Comparison of ENCODE assay signal across 14 mouse cellular contexts in the genomic region with DNA sequence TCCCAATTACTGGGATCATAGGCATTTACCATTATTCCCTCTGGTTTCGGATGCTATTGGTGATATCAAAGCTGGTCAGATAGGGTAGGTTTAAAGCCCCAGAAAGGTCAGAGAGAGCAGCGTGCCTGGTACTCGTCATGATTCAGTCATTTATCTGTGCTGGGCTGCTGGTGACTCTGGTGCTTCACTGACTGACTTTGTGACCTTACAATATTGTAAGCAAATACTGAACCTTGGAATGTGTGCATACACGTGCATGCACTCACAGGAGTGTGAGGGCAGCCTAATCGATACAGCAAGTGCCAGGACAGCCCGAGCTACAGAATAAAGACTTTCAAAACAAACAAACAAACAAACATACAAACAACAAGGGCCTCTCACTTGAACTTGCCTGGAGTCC. TPM values are rescaled to one million over a fixed set of nuclear protein-coding genes. Genes with fewer than 3 reads are reported as not detected.
DNase-seq lines count a peak whose midpoint lies in the region; ATAC-seq and TF ChIP-seq lines count a peak whose summit lies in the region.
"Had no signal": no experiment of that assay in that cellular context is flagged by ENCODE, and none has a peak within 500 bp of the region (broad histone marks: within the 10 kb centered on the region; RNA-seq: fewer than 3 reads in every experiment).

No protein-coding gene starts in this region.

- TF ChIP-seq POLR2A in heart, adult 2 months (IDR thresholded peaks at IDR 0.05; ENCODE audit: insufficient read depth, low read depth, low read length): no peak

- H3K36me3 ChIP-seq in heart, embryonic 12.5 days: peaks cover 15% of the 10 kb centered on the region
- no peaks in the 10 kb centered on the region for H3K36me3 ChIP-seq in heart, adult 2 months (ENCODE audit: control insufficient read depth, insufficient read depth, low read length)
- H3K36me3 ChIP-seq in lung, embryonic 16.5 days (ENCODE audit: control insufficient read depth, insufficient read depth, low read length): peaks cover 9% of the 10 kb centered on the region
- peaks cover 15% of the 10 kb centered on the region for H3K36me3 ChIP-seq in embryonic facial prominence, embryonic 13.5 days
- peaks cover 25% of the 10 kb centered on the region for H3K36me3 ChIP-seq in liver, embryonic 14.5 days (replicated peaks; ENCODE audit: control insufficient read depth, insufficient read depth, low read depth)

- no peaks in the 10 kb centered on the region for H3K79me2 ChIP-seq in heart, adult 2 months (replicated peaks; ENCODE audit: control insufficient read depth, insufficient read depth, low read length)

- no peak for ATAC-seq in heart, embryonic 12.5 days (ENCODE audit: insufficient number of reproducible peaks, low FRiP score)
- no peak for ATAC-seq in lung, embryonic 16.5 days (ENCODE audit: low read depth)
- ATAC-seq in embryonic facial prominence, embryonic 13.5 days (ENCODE audit: insufficient number of reproducible peaks, insufficient read depth, low FRiP score, low TSS enrichment, low read depth): no peak
- no peak for ATAC-seq in liver, embryonic 14.5 days (ENCODE audit: insufficient read depth)

- no peak for TF ChIP-seq CTCF in heart, adult 2 months (IDR thresholded peaks at IDR 0.05)
- no peak for TF ChIP-seq CTCF in liver, embryonic 14.5 days (IDR thresholded peaks at IDR 0.05; ENCODE audit: low read depth)

- peaks cover 28% of the 10 kb centered on the region for H3K4me1 ChIP-seq in heart, embryonic 12.5 days (replicated peaks)
- no peaks in the 10 kb centered on the region for H3K4me1 ChIP-seq in heart, adult 2 months (ENCODE audit: control insufficient read depth, insufficient read depth, low read length)
- H3K4me1 ChIP-seq in lung, embryonic 16.5 days (replicated peaks; ENCODE audit: control insufficient read depth, insufficient read depth, low read length): peaks cover 11% of the 10 kb centered on the region
- H3K4me1 ChIP-seq in embryonic facial prominence, embryonic 13.5 days: peaks cover 14% of the 10 kb centered on the region
- peaks cover 36 to 44% of the 10 kb centered on the region in 2 experiments for H3K4me1 ChIP-seq in liver, embryonic 14.5 days (replicated peaks; ENCODE audit: control insufficient read depth in 2 of 2, insufficient read depth in 2 of 2, low read length in 1 of 2)

- TF ChIP-seq EP300 in heart, adult 2 months (IDR thresholded peaks at IDR 0.05; ENCODE audit: insufficient read depth, low read depth, low read length): no peak
- no peak for TF ChIP-seq EP300 in liver, embryonic 14.5 days (IDR thresholded peaks at IDR 0.05; ENCODE audit: low read depth)

- no peak overlapping the region for H3K4me3 ChIP-seq in heart, embryonic 12.5 days
- no peak overlapping the region for H3K4me3 ChIP-seq in heart, adult 2 months
- no peak overlapping the region for H3K4me3 ChIP-seq in lung, embryonic 16.5 days (ENCODE audit: low read length)
- no peak overlapping the region for H3K4me3 ChIP-seq in embryonic facial prominence, embryonic 13.5 days
- peak overlapping the region in 1 of 2 experiments; percentile 8; a peak in 1 of 4 replicates for H3K4me3 ChIP-seq in liver, embryonic 14.5 days (ENCODE audit: insufficient read depth in 1 of 2, low read depth in 2 of 2, low read length in 2 of 2)

- 60% methylated on average over 6 of the region's 6 CpGs for WGBS in heart, embryonic 12.5 days
- WGBS in heart, adult 2 months: 81% methylated on average over 6 of the region's 6 CpGs
- WGBS in lung, embryonic 16.5 days: 59% methylated on average over 6 of the region's 6 CpGs
- 83% methylated on average over 6 of the region's 6 CpGs for WGBS in embryonic facial prominence, embryonic 13.5 days
- WGBS in liver, embryonic 14.5 days (ENCODE audit: insufficient replicate concordance): 23% methylated on average over 6 of the region's 6 CpGs

- 0 out of 2 replicates have a peak, but pooled peaks cover 5% of the 10 kb centered on the region for H3K27me3 ChIP-seq in heart, embryonic 12.5 days (replicated peaks)
- H3K27me3 ChIP-seq in heart, adult 2 months (ENCODE audit: control insufficient read depth, insufficient read depth, low read length): no peaks in the 10 kb centered on the region; the same call in 1 of the 2 replicates
- no peaks in the 10 kb centered on the region for H3K27me3 ChIP-seq in lung, embryonic 16.5 days (ENCODE audit: control insufficient read depth, insufficient read depth, low read depth, low read length)
- H3K27me3 ChIP-seq in embryonic facial prominence, embryonic 13.5 days: no peaks in the 10 kb centered on the region
- no peaks in the 10 kb centered on the region for H3K27me3 ChIP-seq in liver, embryonic 14.5 days (ENCODE audit: control insufficient read depth, insufficient read depth, low read length)

- H3K9ac ChIP-seq in heart, embryonic 12.5 days: peak overlapping the region; percentile 44
- H3K9ac ChIP-seq in heart, adult 2 months (ENCODE audit: low read depth, low read length): no peak overlapping the region
- peak overlapping the region; percentile 76; the same call in 1 of the 2 replicates for H3K9ac ChIP-seq in lung, embryonic 16.5 days (ENCODE audit: low read length)
- H3K9ac ChIP-seq in embryonic facial prominence, embryonic 13.5 days: no peak overlapping the region
- H3K9ac ChIP-seq in liver, embryonic 14.5 days (replicated peaks): peak overlapping the region; percentile 70

- intact Hi-C loops in heart, adult 2 months (cut with DNase I): loop anchor here (5.0 kb wide), 1 partner anchor 138 kb away; no protein-coding TSS in a partner anchor
- intact Hi-C loops in left cerebral cortex, postnatal 10 days (cut with DNase I): loop anchor here (5.0 kb wide), 1 partner anchor 73 kb away; a partner anchor contains a TSS

- H3K9me3 ChIP-seq in heart, embryonic 12.5 days (replicated peaks): no peaks in the 10 kb centered on the region
- H3K9me3 ChIP-seq in lung, embryonic 16.5 days (ENCODE audit: control insufficient read depth, low read length): no peaks in the 10 kb centered on the region
- no peaks in the 10 kb centered on the region for H3K9me3 ChIP-seq in embryonic facial prominence, embryonic 13.5 days
- H3K9me3 ChIP-seq in liver, embryonic 14.5 days (ENCODE audit: control insufficient read depth, low read length): no peaks in the 10 kb centered on the region

- H3K27ac ChIP-seq in heart, embryonic 12.5 days (ENCODE audit: poor library complexity, severe bottlenecking): peak overlapping the region; percentile 83; the same call in 1 of the 2 replicates
- H3K27ac ChIP-seq in heart, adult 2 months: no peak overlapping the region
- peak overlapping the region; percentile 93; the same call in 1 of the 2 replicates for H3K27ac ChIP-seq in lung, embryonic 16.5 days (ENCODE audit: low read length)
- H3K27ac ChIP-seq in embryonic facial prominence, embryonic 13.5 days: peak overlapping the region; percentile 94; the same call in 1 of the 2 replicates
- H3K27ac ChIP-seq in liver, embryonic 14.5 days: peak overlapping the region; percentile 89

- DNase-seq in heart, adult 2 months: no peak
- DNase-seq in lung, postnatal 10 days: no peak
- DNase-seq in liver, embryonic 14.5 days (ENCODE audit: low read depth in 3 of 3, low spot score in 3 of 3): no peak
- no peak for DNase-seq in cerebellum, adult 9-11 months
- DNase-seq in left cerebral cortex, postnatal 10 days (ENCODE audit: extremely low spot score in 1 of 2, low spot score in 2 of 2): no peak
- DNase-seq: adrenal gland, adult 8-10 months; forebrain, postnatal 0 days; gastrocnemius, postnatal 25 days; kidney, adult 18-20 months; thymus, postnatal 25 days had no signal

- H3K4me2 ChIP-seq in heart, embryonic 12.5 days: peak overlapping the region; percentile 80
- peak overlapping the region; percentile 91; the same call in 1 of the 2 replicates for H3K4me2 ChIP-seq in lung, embryonic 16.5 days (ENCODE audit: low read depth, low read length)
- H3K4me2 ChIP-seq in embryonic facial prominence, embryonic 13.5 days: peak overlapping the region; percentile 92; the same call in 1 of the 2 replicates
- peak overlapping the region; percentile 87 for H3K4me2 ChIP-seq in liver, embryonic 14.5 days (ENCODE audit: low read depth)

RNA-seq across cellular contexts. Expression of a gene that starts 1.7 kb away (rescaled TPM):
- 99.6 and 101 TPM in 2 replicates for polyA plus RNA-seq in heart, embryonic 12.5 days (2016; fragmentation: Nextera tagmentation; extraction: Ambion mirVana)
- total RNA-seq in heart, adult 2 months (2021): 10 to 100 TPM; 41.4 to 44.6 TPM
- 47.5 and 80.4 TPM in 2 replicates for polyA plus RNA-seq in heart, adult 2 months (2012; rRNA removed)
- polyA plus RNA-seq in lung, embryonic 16.5 days (2015; fragmentation: Nextera tagmentation; extraction: Ambion mirVana): 143 and 167 TPM in 2 replicates
- 163 and 172 TPM in 2 replicates for polyA plus RNA-seq in embryonic facial prominence, embryonic 13.5 days (2015; fragmentation: Nextera tagmentation; extraction: Ambion mirVana)
- polyA plus RNA-seq in liver, embryonic 14.5 days (2012; rRNA removed): 111 TPM in 2 replicates
- 211 and 214 TPM in 2 replicates for polyA plus RNA-seq in liver, embryonic 14.5 days (2014; fragmentation: Nextera tagmentation; extraction: Ambion mirVana)
- 10 to 100 TPM; 48.5 to 57.1 TPM for total RNA-seq in left cerebral cortex, postnatal 10 days (2021)

RNA-seq across cellular contexts. Expression of a gene that starts 24.6 kb away (rescaled TPM):
- 0.21 and 0.78 TPM in 2 replicates for polyA plus RNA-seq in heart, embryonic 12.5 days (2016; fragmentation: Nextera tagmentation; extraction: Ambion mirVana)
- total RNA-seq in heart, adult 2 months (2021): not detected
- 0.09 and 0.66 TPM in 2 replicates for polyA plus RNA-seq in heart, adult 2 months (2012; rRNA removed)
- polyA plus RNA-seq in lung, embryonic 16.5 days (2015; fragmentation: Nextera tagmentation; extraction: Ambion mirVana): 1.6 and 2.3 TPM in 2 replicates
- 4.9 and 5.3 TPM in 2 replicates for polyA plus RNA-seq in embryonic facial prominence, embryonic 13.5 days (2015; fragmentation: Nextera tagmentation; extraction: Ambion mirVana)
- polyA plus RNA-seq in liver, embryonic 14.5 days (2012; rRNA removed): 5.4 and 5.5 TPM in 2 replicates
- polyA plus RNA-seq in liver, embryonic 14.5 days (2014; fragmentation: Nextera tagmentation; extraction: Ambion mirVana): 1.1 and 2.4 TPM in 2 replicates
- total RNA-seq in left cerebral cortex, postnatal 10 days (2021): 100 to 1,000 TPM; 148 to 150 TPM
- polyA plus RNA-seq: C2C12 had no signal

RNA-seq across cellular contexts. Expression of a gene that starts 57.7 kb away (rescaled TPM):
- polyA plus RNA-seq in heart, embryonic 12.5 days (2016; fragmentation: Nextera tagmentation; extraction: Ambion mirVana): 2.8 and 6.7 TPM in 2 replicates
- not detected for total RNA-seq in heart, adult 2 months (2021)
- polyA plus RNA-seq in heart, adult 2 months (2012; rRNA removed): 0.10 TPM in 1 of 2 replicates, not detected in the other
- polyA plus RNA-seq in lung, embryonic 16.5 days (2015; fragmentation: Nextera tagmentation; extraction: Ambion mirVana): 0.64 and 3.4 TPM in 2 replicates
- polyA plus RNA-seq in embryonic facial prominence, embryonic 13.5 days (2015; fragmentation: Nextera tagmentation; extraction: Ambion mirVana): 1.9 and 6.1 TPM in 2 replicates
- 142 and 163 TPM in 2 replicates for polyA plus RNA-seq in liver, embryonic 14.5 days (2012; rRNA removed)
- polyA plus RNA-seq in liver, embryonic 14.5 days (2014; fragmentation: Nextera tagmentation; extraction: Ambion mirVana): 301 and 360 TPM in 2 replicates
- total RNA-seq in left cerebral cortex, postnatal 10 days (2021): not detected
- total RNA-seq: adrenal gland, adult 8-10 months; gastrocnemius, postnatal 25 days had no signal
- polyA plus RNA-seq: C2C12; forebrain, postnatal 0 days had no signal

Comparison
In these comparisons a context has a peak if more than half of its experiments do, and no peak if none do; other contexts are left out.
1. H3K9ac ChIP-seq: peak in heart, embryonic 12.5 days (single experiment), lung, embryonic 16.5 days (single experiment) and liver, embryonic 14.5 days (single experiment); none in heart, adult 2 months (single experiment) and embryonic facial prominence, embryonic 13.5 days (single experiment).
2. RNA of a gene that starts 57.7 kb away (polyA plus RNA-seq): 142 to 360 TPM in liver, embryonic 14.5 days; 2.8 to 6.7 TPM in heart, embryonic 12.5 days, 1.9 to 6.1 TPM in embryonic facial prominence, embryonic 13.5 days, 0.64 to 3.4 TPM in lung, embryonic 16.5 days and 0.10 TPM in heart, adult 2 months; every median in the first group is over 10 times any median in the second.
3. Peak in every context shown above with its lines, with median percentiles within 50 percentile points of each other: H3K4me2 ChIP-seq.